Mouse (Mus musculus): ENCODE results near the gene Susd1. TPM values are rescaled to one million over a fixed set of nuclear protein-coding genes. Genes with fewer than 3 reads are reported as not detected.

Susd1 gene
- polyA plus RNA-seq, 1 experiment: 2.8 TPM

DNA sequence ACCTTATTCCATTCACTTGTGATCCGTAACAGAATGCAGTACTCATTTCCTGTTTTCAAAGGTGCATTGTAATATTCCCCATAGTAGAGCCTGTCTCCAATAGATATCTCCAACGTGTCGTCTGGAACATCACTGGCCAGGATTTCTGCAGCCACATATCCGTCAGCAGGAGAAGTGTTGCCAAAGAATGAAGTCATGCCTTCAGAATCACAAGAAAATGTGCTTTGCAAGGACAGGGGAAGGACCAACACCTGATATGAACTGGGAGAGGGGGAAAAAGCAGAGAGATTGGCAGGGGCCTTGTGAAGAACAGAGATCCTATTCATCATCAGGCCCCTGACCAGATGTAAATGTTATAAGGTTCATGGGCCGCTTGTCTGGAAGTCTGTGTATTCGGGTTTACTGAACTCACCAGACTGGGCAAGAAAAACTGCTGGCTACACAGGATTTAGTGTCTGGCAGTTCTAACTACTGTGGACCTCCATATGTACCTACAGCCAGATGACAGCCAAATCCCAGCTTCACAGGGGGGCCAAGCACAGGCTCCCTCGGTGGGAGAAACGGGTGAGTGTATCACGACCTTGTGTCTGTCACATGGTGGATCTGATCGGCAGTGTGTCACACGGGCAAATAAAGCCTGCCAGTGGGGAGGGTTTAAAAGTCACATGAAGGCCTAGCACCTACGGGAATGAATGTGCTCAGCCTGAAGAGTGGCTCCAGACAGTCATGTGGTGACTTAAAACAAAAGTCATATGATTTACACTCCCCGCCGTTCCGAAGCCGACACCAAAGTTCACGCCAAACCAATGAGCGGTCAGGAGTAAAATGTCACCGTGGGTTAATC lies 108.8 kb downstream of the Susd1 start:
- no peak for TF ChIP-seq GATA1 (IDR thresholded peaks at IDR 0.05; ENCODE audit: low read length)

DNA sequence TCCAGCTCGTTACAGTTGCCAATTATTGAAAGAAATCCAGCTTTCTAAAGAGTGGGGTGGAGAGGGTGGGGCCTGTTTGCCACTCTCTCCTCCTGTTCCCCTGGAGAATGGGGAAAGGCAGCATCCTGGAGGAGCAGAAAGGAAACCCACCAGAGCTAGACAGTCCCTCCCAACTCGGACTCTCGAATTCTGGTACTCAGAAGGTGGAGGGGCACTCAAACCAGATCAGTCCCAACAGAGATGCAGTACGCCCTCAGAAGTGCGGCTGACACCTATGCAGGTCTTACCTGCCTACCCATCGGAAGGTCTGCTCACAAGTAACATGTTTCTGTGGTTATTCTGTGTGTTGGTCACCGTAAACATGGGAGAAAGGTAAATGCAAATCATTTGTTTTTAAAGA lies 109.6 kb downstream of the Susd1 start:
- no peak for TF ChIP-seq GATA1 (IDR thresholded peaks at IDR 0.05; ENCODE audit: low read length)

DNA sequence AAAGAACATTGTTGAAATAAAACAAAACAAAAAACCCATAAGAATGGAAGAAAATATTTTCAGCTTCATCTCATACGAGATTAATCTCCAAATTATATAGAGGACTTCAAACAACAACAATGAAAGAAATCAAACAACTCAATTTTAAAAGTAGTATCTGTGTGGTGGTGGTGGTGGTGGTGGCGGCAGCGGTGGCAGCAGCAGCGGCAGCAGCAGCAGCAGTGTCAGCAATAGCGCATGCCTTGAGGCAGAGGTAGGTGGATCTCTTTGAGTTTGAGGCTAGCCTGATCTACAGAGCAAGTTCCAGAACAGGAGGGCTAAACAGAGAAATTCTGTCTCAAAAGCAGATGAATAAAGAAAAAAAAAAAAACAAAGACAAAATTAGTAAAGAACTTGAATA lies 110.4 kb downstream of the Susd1 start:
- TF ChIP-seq GATA1 (IDR thresholded peaks at IDR 0.05; ENCODE audit: low read length): no peak

DNA sequence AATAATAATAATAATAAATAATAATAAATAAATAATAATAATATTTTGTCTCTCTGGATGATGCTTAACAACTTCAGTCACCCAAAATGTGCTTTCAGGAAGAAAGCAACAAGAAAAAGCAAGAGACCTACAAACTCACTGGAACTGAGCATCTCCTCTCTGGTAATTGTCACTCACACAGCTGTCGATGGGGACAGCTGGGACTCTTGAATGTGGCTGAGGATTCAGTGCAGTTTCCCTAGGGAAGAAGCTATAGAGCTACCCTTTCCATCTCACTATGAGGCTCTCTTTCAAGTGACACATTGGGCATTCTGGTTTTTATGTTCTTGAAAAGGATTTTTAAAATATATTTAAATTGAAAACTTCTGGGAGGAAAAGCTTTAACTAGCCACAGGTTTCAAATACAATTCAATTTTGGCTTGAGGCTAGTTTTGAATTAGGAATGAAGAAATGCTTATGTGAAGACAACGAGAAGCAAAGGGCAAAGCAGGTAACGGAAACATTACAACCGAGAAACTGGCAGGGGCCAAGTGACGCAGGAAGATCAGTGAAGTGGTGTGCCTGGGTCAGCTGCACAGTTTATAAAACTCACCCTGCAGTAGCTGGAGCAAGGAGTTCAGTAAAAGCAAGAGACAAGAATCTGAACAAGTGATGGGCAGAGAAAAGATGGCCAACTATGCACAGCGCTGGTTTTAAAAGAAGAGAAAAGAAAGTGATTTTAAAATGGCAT lies 112.2 kb downstream of the Susd1 start:
- TF ChIP-seq GATA1 (IDR thresholded peaks at IDR 0.05; ENCODE audit: low read length): no peak

DNA sequence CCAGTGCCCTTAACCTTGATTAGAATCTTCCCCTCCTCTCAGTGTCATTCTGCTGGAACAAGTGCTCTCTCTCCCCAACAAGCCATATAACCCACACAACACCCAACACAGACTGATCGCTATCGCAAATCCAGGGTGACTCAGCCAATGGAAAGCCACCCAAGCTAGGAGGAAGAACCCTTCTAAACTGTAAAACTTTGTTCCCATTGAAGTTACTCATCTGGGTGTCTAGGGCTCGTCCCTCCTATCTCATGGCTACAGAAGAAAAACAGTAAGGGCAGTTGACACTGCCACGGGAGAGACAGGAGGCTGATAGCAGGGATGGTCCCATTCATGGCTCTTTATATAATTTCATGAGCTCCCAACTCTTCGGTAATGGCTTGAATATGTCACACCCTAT lies 114.1 kb downstream of the Susd1 start:
- TF ChIP-seq GATA1 (IDR thresholded peaks at IDR 0.05; ENCODE audit: low read length): no peak

DNA sequence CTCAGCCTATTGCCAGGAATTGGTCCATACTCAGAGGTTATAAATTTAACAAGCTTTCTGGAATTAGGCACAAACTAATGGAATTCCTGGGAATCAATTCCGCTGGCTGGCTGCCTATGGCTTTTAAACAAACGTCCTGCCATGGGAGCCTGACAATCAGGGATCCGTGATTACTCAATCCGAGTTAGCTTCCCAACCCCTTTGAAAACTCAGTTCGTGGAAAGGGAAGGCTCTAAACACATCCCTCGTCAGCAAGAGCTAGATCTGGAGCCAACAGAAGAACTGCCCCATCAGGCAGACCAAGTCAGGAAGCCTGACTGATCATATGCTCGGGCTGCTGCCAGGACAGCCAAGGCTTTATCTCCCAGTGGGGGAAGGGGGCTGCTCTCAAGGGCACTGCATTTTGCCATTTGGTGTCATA lies 115.2 kb downstream of the Susd1 start:
- no peak for TF ChIP-seq GATA1 (IDR thresholded peaks at IDR 0.05; ENCODE audit: low read length)

DNA sequence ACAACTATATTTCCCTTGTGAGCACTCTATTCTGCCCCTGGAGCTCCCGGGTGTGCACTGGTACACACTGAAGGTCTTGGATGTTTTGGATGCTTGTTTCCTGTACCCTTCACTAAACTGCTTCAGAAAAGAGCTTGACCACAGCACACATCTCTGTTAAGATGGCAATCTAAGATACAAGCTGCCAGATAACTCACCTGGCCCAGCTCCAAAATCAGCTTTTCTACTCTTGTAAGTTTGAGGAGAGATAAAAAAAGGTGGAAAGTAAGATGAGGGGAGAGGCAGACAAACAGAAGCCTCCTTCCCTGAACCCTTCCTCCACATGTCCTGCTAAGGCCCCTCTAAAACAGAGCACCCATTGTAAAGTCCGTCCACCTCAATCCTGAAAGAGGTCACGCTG lies 115.7 kb downstream of the Susd1 start:
- no peak for TF ChIP-seq GATA1 (IDR thresholded peaks at IDR 0.05; ENCODE audit: low read length)

DNA sequence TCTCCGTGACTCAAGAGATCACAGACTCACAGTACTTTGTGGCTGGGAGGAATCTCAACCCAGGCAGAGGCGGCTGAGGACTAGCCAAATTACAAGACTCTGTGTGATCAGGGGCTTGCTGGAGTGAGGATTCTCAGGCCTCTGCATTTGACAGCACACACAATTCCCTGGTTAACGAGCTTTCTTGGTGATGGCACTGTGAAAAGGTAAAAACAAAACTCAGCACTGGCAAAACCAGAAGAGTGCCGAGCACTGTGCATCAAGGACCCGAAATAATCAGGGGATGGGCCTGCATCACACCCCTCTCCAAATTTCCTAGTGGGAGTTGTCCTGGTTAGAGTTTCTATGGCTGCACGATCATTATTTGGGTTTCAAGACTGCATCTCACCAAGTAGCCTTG lies 116.4 kb downstream of the Susd1 start:
- TF ChIP-seq GATA1 (IDR thresholded peaks at IDR 0.05; ENCODE audit: low read length): no peak

DNA sequence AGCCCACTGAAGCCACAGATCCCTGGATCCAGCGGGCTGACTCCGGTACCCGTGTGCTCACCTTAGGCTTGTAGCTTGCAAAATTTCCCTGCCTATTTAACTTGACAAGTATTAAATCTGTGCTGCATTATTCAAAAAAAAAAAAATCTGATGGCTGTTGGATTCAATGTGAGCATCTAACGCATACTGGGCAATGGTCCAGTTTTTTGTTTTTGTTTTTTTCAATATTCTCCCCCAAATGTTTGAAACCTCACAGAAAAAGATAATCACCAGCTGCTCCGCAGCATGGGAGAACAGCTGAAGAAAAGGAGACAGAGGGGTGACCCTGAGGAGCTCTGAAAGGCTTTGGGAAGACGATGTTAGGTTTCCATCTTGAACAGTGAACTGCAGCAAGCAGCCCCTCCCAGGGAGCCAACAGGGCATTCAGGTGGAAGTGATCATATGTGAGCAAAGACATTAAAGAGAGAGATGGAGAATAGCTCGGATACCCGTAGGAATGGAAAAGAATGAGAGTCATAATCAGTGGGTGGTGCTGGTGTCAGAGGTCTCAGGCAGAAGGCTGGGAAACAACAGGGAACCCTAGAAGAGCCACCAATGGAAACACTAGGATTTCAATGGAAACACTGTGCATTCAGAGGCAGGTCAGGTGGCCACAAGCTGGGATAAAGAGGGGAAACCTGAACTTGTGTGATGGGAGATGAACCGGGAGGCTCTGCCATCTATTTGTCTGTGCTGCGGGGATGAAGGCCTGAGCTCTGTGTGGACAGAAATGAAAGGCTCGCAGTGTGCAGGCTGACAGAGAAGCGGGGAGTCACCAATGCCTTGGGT lies 117.0 kb downstream of the Susd1 start:
- TF ChIP-seq GATA1 (IDR thresholded peaks at IDR 0.05; ENCODE audit: low read length): no peak

DNA sequence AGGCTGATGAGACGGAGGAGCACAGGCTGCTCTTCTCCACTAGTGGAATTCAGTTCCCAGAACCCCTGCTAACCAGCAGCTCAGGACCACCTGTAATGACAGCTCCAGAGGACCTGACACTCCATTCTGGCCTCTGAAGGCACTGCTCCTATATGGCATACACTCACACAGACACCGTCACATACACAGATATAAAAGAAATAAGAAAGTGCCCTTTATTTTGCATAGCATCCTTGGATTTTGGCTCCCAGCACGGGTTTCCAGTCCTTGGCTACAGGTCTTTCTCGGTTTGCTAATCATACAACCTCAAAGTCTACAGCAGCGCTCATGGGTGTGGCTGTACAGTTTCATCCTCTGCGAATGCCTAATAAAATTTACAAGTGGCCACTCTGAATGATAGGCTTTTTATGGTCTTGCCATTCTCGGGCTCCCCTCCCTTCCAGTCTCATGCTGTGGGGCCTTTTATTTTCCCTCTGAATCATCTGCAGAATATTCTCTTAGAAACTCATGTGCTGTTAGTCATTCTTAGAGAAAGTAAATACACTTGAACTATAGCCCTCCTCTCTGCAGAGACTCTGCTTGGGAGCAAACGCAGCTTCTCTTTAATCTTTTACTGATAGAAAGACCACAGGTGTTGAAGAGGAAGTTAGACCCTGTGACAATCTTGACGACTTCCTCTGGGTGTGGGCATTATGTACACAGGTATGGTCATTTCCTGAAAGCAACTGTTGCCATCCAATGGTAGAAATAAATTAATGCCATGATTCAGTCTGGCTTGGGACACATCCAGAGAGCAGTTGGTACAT lies 119.1 kb downstream of the Susd1 start:
- no peak for TF ChIP-seq GATA1 (IDR thresholded peaks at IDR 0.05; ENCODE audit: low read length)

DNA sequence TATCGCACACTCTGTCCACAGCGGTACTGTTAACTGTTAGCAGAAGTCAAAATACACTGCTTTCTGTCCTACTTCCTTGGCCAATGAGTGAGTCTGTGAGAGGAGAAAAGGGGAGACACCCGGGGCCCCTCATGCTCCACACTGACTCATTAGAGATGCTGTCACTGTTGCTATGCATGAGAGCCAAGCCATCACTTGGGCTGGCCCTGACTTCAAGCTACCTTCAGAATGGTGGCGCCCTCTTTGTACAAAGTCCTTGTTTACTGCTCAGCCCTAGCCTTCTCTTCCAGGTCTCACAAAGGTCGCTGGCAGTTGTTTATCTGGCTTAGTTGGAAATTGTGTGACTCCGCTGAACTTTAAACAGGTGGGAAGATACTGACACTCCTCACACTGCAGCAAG lies 119.8 kb downstream of the Susd1 start:
- TF ChIP-seq GATA1 (IDR thresholded peaks at IDR 0.05; ENCODE audit: low read length): no peak

DNA sequence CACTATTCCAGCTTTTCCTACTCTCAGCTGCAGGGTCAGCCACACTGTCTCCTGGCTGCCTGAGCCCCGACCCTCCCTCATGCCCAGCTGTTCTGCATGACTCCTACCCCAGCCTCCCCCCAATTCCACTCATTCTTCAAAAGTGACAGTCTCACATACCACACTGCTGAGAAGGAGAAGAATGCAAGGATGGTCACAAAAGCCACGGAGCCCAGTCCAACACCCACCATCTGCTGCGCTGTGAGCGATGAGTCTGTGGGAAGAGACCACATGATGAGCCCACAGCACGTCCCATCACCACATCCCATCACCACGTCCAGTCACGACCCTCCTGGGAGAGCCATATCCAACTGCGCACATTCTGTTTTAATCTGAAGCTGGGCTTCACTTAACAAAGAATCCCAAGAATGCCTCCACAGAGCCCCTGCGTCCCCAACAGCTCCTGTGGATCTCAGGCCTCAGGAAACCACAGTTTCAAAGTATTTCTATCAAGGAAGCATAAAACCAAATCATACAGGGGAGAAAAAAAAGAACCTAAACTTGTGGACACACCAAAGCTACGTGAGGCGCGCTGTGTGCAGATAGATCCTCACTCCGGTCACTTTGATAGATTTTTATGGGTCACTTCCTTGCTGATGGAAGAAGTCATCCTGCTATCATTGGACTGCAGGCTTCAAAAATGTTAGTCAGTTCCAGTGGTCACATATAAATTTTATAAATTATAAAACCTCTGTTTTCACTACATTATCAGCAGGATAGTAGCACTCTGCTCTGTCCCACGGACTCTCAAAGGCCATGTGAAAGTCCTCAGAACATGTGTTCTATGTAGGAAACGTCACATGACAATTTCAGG lies 122.7 kb downstream of the Susd1 start:
- TF ChIP-seq GATA1 (IDR thresholded peaks at IDR 0.05; ENCODE audit: low read length): no peak

DNA sequence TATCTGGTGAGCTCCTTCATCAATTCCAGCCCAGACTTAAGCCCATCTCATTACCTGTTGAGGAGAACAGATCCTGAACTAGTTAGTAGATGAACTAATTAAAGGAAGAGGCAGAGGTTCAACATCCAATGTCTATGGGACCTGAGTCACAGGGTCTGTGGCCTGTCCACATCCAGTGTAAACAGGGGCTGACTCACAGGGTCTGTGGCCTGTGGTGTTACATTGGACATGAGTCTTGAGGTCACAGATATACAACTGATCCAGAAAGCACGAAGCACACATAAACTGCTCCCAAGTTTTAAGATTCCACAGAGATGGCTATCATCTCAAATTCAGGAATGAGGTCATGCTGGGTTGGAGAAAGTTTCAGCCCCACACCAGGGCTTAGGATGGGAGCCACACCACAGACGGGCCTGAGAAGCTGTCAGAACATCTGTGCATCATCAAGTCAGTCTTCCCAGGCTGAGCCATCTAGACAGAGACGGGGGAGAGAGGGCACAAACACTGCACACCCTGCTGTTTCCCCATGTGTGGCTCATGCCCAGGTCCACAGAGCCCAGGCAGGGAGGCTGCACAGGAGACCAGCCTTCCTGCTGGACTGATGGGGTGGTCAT lies 123.4 kb downstream of the Susd1 start:
- no peak for TF ChIP-seq GATA1 (IDR thresholded peaks at IDR 0.05; ENCODE audit: low read length)

DNA sequence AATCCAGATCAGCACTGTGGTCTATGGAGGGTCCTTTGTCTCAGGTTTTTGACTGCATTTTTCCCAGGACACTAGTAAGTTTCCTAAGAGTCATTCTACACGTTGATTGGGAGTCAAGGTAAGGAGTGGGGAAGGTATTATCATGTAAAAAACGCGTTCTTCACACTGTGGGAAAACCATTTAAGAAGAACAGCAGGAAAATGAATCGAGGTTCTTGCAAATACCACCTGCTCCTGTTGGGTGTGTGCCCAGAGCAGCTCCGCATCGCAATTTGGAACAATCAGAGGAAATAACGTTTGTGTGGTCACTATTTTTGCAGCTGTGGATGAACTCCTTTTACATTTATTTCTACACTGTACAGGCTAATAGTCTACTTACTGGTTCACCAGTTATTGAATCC lies 125.5 kb downstream of the Susd1 start:
- no peak for TF ChIP-seq GATA1 (IDR thresholded peaks at IDR 0.05; ENCODE audit: low read length)

Measured in G1E-ER4 (cell line).